Mouse (Mus musculus): ENCODE data around the gene Fam126a. TPM values are rescaled to one million over a fixed set of nuclear protein-coding genes. Genes with fewer than 3 reads are reported as not detected.

Fam126a gene
- polyA plus RNA-seq, 1 experiment from 2014 or later: 38.7 TPM

DNA sequence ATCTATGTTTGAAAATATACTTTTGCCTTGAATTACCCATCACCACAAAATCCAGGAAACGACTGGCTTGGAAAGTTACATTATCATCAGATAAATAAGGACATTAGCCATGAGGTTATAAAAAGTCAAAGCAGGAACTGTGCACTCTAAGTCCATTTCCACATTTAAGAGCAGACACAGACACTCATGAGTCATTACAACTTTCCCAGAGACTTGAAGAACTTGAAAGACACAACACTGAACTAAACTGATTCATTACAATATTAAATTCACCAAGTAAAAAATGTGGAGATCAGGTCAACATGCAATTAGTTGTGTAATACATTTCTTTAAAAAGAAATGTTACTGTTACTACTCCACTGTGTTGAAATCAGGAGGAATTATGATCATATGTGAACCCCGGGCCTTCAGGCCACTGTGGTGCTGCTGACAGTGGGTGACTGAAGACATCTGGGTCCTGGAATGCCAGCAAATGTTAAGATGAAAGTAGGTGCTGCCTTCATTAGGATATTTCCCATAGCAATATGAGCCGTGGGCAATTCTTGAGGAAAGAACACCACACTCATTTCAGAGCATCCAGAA lies 55.4 kb downstream of the Fam126a start:
- no peak overlapping the region for H3K4me2 ChIP-seq (replicated peaks)
- H3K27me3 ChIP-seq: no peaks in the 10 kb centered on the region
- H3K9ac ChIP-seq (replicated peaks): no peak overlapping the region
- H3K4me3 ChIP-seq (replicated peaks): no peak overlapping the region
- WGBS: 91% methylated on average over 3 of the region's 3 CpGs
- H3K9me3 ChIP-seq: no peaks in the 10 kb centered on the region
- peaks cover 26% of the 10 kb centered on the region for H3K36me3 ChIP-seq
- ATAC-seq: no peak
- no peaks in the 10 kb centered on the region; the same call in 1 of the 2 replicates for H3K4me1 ChIP-seq (replicated peaks)
- H3K27ac ChIP-seq: no peak overlapping the region

DNA sequence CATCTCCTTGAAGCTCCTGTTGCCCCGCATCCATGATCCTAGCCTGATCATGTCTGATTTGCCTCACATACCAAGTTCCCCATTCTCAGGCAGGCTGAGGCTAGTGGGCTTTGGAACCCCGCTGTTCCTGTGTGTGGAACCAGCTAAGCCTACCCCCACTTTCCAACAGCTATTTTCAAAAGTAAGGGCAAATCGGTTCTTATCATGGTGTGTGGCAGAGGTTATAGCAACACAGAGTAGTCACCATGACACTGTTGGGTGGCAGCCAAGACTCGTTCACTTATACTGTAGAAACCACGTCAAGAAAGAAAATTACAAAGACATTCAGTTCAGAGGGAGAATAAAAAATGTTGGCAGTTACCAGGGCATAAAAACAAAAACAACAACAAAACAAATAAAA lies 62.8 kb downstream of the Fam126a start:
- 69% methylated on average over 5 of the region's 5 CpGs for WGBS
- no peaks in the 10 kb centered on the region for H3K9me3 ChIP-seq
- no peak overlapping the region for H3K4me2 ChIP-seq (replicated peaks)
- H3K36me3 ChIP-seq: peaks cover 13% of the 10 kb centered on the region
- H3K27me3 ChIP-seq: no peaks in the 10 kb centered on the region
- ATAC-seq: 0 out of 2 replicates have a peak, but pooled peaks have one; percentile 30
- 0 out of 2 replicates have a peak, but pooled peaks cover 10% of the 10 kb centered on the region for H3K4me1 ChIP-seq (replicated peaks)
- 0 out of 2 replicates have a peak overlapping the region, but pooled peaks have one; percentile 30 for H3K27ac ChIP-seq
- no peak overlapping the region for H3K9ac ChIP-seq (replicated peaks)
- H3K4me3 ChIP-seq (replicated peaks): no peak overlapping the region

DNA sequence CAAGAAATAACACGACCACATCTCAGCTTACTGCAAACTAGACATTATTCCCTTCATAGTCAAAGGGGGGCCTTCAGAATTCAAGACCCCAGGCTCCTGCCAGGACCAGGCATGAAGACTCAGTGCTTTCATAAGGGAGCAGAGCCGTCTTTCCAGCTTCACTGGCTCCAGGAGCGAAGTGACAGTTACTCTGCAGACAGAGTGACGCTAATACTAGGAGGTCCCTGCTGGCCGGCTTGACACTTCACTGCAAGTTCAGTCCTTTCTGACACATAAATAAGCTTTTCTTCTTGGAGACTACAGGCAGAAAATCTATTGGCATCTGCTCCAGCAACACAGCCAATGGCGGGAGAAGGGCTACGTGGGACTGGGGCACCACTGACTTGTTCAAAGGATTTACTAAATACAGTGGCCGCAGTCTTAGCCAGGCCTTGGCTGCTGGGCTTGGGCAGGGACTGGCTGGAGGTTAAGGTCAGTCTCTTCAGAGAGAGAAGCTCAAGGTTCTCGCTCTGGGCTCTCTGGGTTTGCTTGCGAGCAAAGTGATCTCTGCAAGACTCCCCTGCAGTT lies 65.8 kb downstream of the Fam126a start:
- no peaks in the 10 kb centered on the region for H3K9me3 ChIP-seq
- H3K4me2 ChIP-seq (replicated peaks): no peak overlapping the region
- H3K9ac ChIP-seq (replicated peaks): no peak overlapping the region
- H3K4me3 ChIP-seq (replicated peaks): no peak overlapping the region
- H3K27ac ChIP-seq: no peak overlapping the region
- ATAC-seq: no peak
- H3K4me1 ChIP-seq (replicated peaks): 0 out of 2 replicates have a peak, but pooled peaks cover 10% of the 10 kb centered on the region
- peaks cover 13% of the 10 kb centered on the region for H3K36me3 ChIP-seq
- no peaks in the 10 kb centered on the region for H3K27me3 ChIP-seq
- 74% methylated on average over 10 of the region's 10 CpGs for WGBS

GRCm38 (mm10) chr5:23953047-23953446 lies 77.4 kb downstream of the Fam126a start:
- H3K4me2 ChIP-seq (replicated peaks): no peak overlapping the region
- no peak for ATAC-seq
- H3K4me3 ChIP-seq (replicated peaks): no peak overlapping the region
- 91% methylated on average over 5 of the region's 5 CpGs for WGBS
- no peak overlapping the region for H3K27ac ChIP-seq
- no peaks in the 10 kb centered on the region for H3K27me3 ChIP-seq
- H3K9ac ChIP-seq (replicated peaks): no peak overlapping the region
- H3K9me3 ChIP-seq: no peaks in the 10 kb centered on the region
- no peaks in the 10 kb centered on the region for H3K36me3 ChIP-seq
- no peaks in the 10 kb centered on the region for H3K4me1 ChIP-seq (replicated peaks)

- 23% methylated on average over 3 of the region's 3 CpGs for WGBS
Observed at GRCm38 (mm10) chr5:23948071-23948470, 82.4 kb downstream of the Fam126a start.

DNA sequence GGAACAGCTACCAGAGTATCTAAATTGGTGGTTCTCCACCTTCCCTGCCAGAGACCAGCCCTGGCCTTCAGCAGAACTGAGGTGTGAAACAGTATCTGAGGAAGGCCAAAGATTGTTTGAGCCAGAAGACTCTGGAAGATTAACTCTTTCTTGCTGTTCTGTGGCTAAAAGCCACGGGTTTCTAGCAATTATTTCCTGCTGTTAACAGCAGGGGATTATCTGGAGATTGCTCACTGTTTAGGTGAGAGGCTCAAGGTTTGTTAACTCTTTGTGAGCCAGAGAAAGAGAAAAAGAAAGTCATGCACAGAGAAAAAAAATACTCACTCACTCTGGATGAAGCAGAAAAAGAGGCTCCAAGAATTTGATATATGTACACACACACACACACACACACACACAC lies 85.4 kb downstream of the Fam126a start:
- no peak overlapping the region for H3K9ac ChIP-seq (replicated peaks)
- H3K4me1 ChIP-seq (replicated peaks): no peaks in the 10 kb centered on the region
- no peaks in the 10 kb centered on the region for H3K36me3 ChIP-seq
- no peak overlapping the region for H3K4me2 ChIP-seq (replicated peaks)
- no peaks in the 10 kb centered on the region for H3K27me3 ChIP-seq
- no peak overlapping the region for H3K27ac ChIP-seq
- ATAC-seq: no peak
- H3K4me3 ChIP-seq (replicated peaks): no peak overlapping the region
- WGBS: 0% methylated on average over 1 of the region's 1 CpGs
- no peaks in the 10 kb centered on the region for H3K9me3 ChIP-seq

More at GRCm38 (mm10) chr5:23948071-23948470, 82.4 kb downstream of the Fam126a start:
- no peak overlapping the region for H3K9ac ChIP-seq (replicated peaks)
- no peak overlapping the region for H3K4me2 ChIP-seq (replicated peaks)
- no peak overlapping the region for H3K27ac ChIP-seq
- no peaks in the 10 kb centered on the region for H3K36me3 ChIP-seq
- H3K9me3 ChIP-seq: no peaks in the 10 kb centered on the region
- H3K27me3 ChIP-seq: no peaks in the 10 kb centered on the region
- no peak overlapping the region for H3K4me3 ChIP-seq (replicated peaks)
- ATAC-seq: no peak
- no peaks in the 10 kb centered on the region for H3K4me1 ChIP-seq (replicated peaks)

DNA sequence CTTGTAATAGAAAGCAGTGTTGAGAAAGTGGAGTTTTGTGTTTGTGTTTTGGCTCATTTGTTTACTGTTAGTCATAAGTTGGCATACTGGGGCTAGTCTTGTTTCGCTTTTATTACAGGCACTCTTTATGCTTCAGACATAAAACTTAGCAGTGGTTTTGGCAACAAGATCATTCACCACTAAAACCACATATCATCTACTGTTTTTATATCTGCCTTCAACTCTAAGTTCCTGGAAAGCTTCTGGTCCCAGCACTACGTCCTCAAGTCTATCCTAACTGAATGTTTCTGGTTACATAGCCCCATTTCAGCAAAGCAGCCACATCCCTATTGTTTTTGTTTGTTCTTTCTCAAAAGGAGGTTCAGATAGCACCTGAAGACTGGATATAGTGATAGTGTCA lies 87.0 kb downstream of the Fam126a start:
- ATAC-seq: no peak
- no peak overlapping the region for H3K4me2 ChIP-seq (replicated peaks)

GRCm38 (mm10) chr5:23923481-23924165 lies 106.9 kb downstream of the Fam126a start:
- Histone ChIP-seq H3K4me2 (replicated peaks) (no peak overlapping the region), H3K36me3 (no peaks in the 10 kb centered on the region), H3K9ac (replicated peaks) (no peak overlapping the region), H3K4me1 (replicated peaks) (0 out of 2 replicates have a peak, but pooled peaks cover 3% of the 10 kb centered on the region), H3K27me3 (no peaks in the 10 kb centered on the region), H3K4me3 (replicated peaks) (no peak overlapping the region), H3K27ac (no peak overlapping the region), H3K9me3 (no peaks in the 10 kb centered on the region)
- WGBS: 83% methylated on average over 12 of the region's 12 CpGs
- ATAC-seq: no peak

More for the DNA sequence above, 87.0 kb downstream of the Fam126a start:
- Histone ChIP-seq H3K27me3 (no peaks in the 10 kb centered on the region), H3K9me3 (no peaks in the 10 kb centered on the region), H3K27ac (no peak overlapping the region), H3K4me3 (replicated peaks) (no peak overlapping the region), H3K36me3 (no peaks in the 10 kb centered on the region), H3K9ac (replicated peaks) (no peak overlapping the region), H3K4me1 (replicated peaks) (no peaks in the 10 kb centered on the region)
- WGBS: 90% methylated on average over 2 of the region's 2 CpGs

- peak; percentile 72; the same call in 1 of the 2 replicates for ATAC-seq
- Histone ChIP-seq H3K4me1 (replicated peaks) (0 out of 2 replicates have a peak, but pooled peaks cover 3% of the 10 kb centered on the region), H3K4me2 (replicated peaks) (no peak overlapping the region), H3K9me3 (no peaks in the 10 kb centered on the region), H3K36me3 (no peaks in the 10 kb centered on the region), H3K4me3 (replicated peaks) (no peak overlapping the region), H3K27ac (no peak overlapping the region), H3K9ac (replicated peaks) (no peak overlapping the region), H3K27me3 (no peaks in the 10 kb centered on the region)
- WGBS: 82% methylated on average over 12 of the region's 12 CpGs
Observed at GRCm38 (mm10) chr5:23922516-23923291, 107.8 kb downstream of the Fam126a start.

GRCm38 (mm10) chr5:23921316-23921715 lies 109.2 kb downstream of the Fam126a start:
- Histone ChIP-seq H3K4me3 (replicated peaks) (no peak overlapping the region), H3K9ac (replicated peaks) (no peak overlapping the region), H3K4me2 (replicated peaks) (no peak overlapping the region), H3K27me3 (no peaks in the 10 kb centered on the region), H3K9me3 (no peaks in the 10 kb centered on the region), H3K27ac (no peak overlapping the region), H3K36me3 (no peaks in the 10 kb centered on the region), H3K4me1 (replicated peaks) (0 out of 2 replicates have a peak, but pooled peaks cover 3% of the 10 kb centered on the region)
- ATAC-seq: no peak
- 89% methylated on average over 1 of the region's 1 CpGs for WGBS

- no peak overlapping the region for H3K4me3 ChIP-seq (replicated peaks)
- ATAC-seq: no peak
- H3K27ac ChIP-seq: no peak overlapping the region
- no peak overlapping the region for H3K9ac ChIP-seq (replicated peaks)
- no peaks in the 10 kb centered on the region for H3K36me3 ChIP-seq
- H3K4me2 ChIP-seq (replicated peaks): no peak overlapping the region
- 66% methylated on average over 7 of the region's 7 CpGs for WGBS
- H3K9me3 ChIP-seq: no peaks in the 10 kb centered on the region
- H3K27me3 ChIP-seq: no peaks in the 10 kb centered on the region
- 0 out of 2 replicates have a peak, but pooled peaks cover 3% of the 10 kb centered on the region for H3K4me1 ChIP-seq (replicated peaks)
Observed at GRCm38 (mm10) chr5:23919892-23920731, 110.4 kb downstream of the Fam126a start.
